Mouse (Mus musculus) bone marrow macrophage, adult 2 months (primary cell): ENCODE data around the gene Usp3.

Experiments
- CTCF ChIP-seq: IDR thresholded peaks from 2 replicates; pipeline ENCODE4 v1.5.1; 2012; ENCODE audit warnings: low read depth, mild to moderate bottlenecking, low read length, moderate library complexity
- POLR2A ChIP-seq: IDR thresholded peaks from 2 replicates; pipeline ENCODE4 v1.6.1; 2012; ENCODE audit warnings: mild to moderate bottlenecking, low read depth, low read length, borderline replicate concordance

GRCm38 (mm10) chr9:66620055-66620454, 27.1 kb upstream of the Usp3 start:
- TF ChIP-seq CTCF (no peak), POLR2A (no peak)
